Mouse (Mus musculus): Measurements from ENCODE around the gene Slc8a2.

GRCm38 (mm10) chr7:16147643-16148042 is 18.0 kb downstream of the Slc8a2 start:
- TF ChIP-seq MAFK (IDR thresholded peaks at IDR 0.05; ENCODE audit: insufficient read depth, low read depth, low read length) (no peak), CHD2 (IDR thresholded peaks at IDR 0.05; ENCODE audit: low read depth, low read length) (no peak), ZC3H11A (IDR thresholded peaks at IDR 0.05; ENCODE audit: borderline replicate concordance, low read depth, low read length) (no peak), HCFC1 (IDR thresholded peaks at IDR 0.05; ENCODE audit: borderline replicate concordance, insufficient read depth, low read length) (no peak), ZNF384 (IDR thresholded peaks at IDR 0.05; ENCODE audit: low read depth, low read length) (no peak)
